8 mouse cellular contexts compared by ENCODE assay signal in genomic region chr13:13438112-13438953, GRCm38 (mm10). TPM values are rescaled to one million over a fixed set of nuclear protein-coding genes. Genes with fewer than 3 reads are reported as not detected.
DNase-seq lines count a peak whose midpoint lies in the region; ATAC-seq and TF ChIP-seq lines count a peak whose summit lies in the region.
"Not testable (repeated sequence)": the region's sequence is repeated elsewhere in the genome, so short reads cannot be mapped to it uniquely, and the experiment has no call there.

No protein-coding gene starts in this region.

- H3K9me3 ChIP-seq in forebrain, postnatal 0 days (ENCODE audit: low read length); intestine, postnatal 0 days (ENCODE audit: control insufficient read depth); limb, embryonic 12.5 days; lung, embryonic 16.5 days (ENCODE audit: control insufficient read depth, low read length): not testable (repeated sequence)

- not testable (repeated sequence) for H3K4me3 ChIP-seq in forebrain, postnatal 0 days (ENCODE audit: low read depth, low read length)
- peak overlapping the region; percentile 22 for H3K4me3 ChIP-seq in intestine, postnatal 0 days (ENCODE audit: low read depth, low read length)
- peak overlapping the region; percentile 23 for H3K4me3 ChIP-seq in limb, embryonic 12.5 days (replicated peaks)
- H3K4me3 ChIP-seq in lung, embryonic 16.5 days (ENCODE audit: low read length), result peak overlapping the region; percentile 43
- peak overlapping the region; percentile 24 for H3K4me3 ChIP-seq in myocyte

- not testable (repeated sequence) for TF ChIP-seq POLR2A in myocyte (IDR thresholded peaks at IDR 0.05; ENCODE audit: insufficient read length, low read depth)

- not testable (repeated sequence) for H3K4me2 ChIP-seq in forebrain, postnatal 0 days (ENCODE audit: low read depth)
- peak overlapping the region; percentile 47 for H3K4me2 ChIP-seq in intestine, postnatal 0 days (replicated peaks; ENCODE audit: low read depth)
- peak overlapping the region; percentile 47 for H3K4me2 ChIP-seq in limb, embryonic 12.5 days
- H3K4me2 ChIP-seq in lung, embryonic 16.5 days (ENCODE audit: low read depth, low read length), result peak overlapping the region; percentile 37; the same call in 1 of the 2 replicates
- H3K4me2 ChIP-seq in myocyte (ENCODE audit: low read depth), result peak overlapping the region; percentile 64

- 4% methylated on average over 16 of the region's 28 CpGs for WGBS in forebrain, postnatal 0 days
- 5% methylated on average over 11 of the region's 28 CpGs for WGBS in intestine, postnatal 0 days
- 4% methylated on average over 18 of the region's 28 CpGs for WGBS in limb, embryonic 12.5 days
- 4% methylated on average over 13 of the region's 28 CpGs for WGBS in lung, embryonic 16.5 days

- not testable (repeated sequence) for H3ac ChIP-seq in myocyte (ENCODE audit: control insufficient read depth, insufficient read length)

- intact Hi-C loops in heart, postnatal 10 days (cut with DNase I), result not testable (repeated sequence)

- peaks cover 11% of the 10 kb centered on the region for H3K79me2 ChIP-seq in myocyte (ENCODE audit: control insufficient read depth, insufficient read depth)

- ATAC-seq in forebrain, postnatal 0 days, result peak; percentile 36; the same call in 1 of the 2 replicates
- ATAC-seq in intestine, postnatal 0 days, result peak; percentile 48
- ATAC-seq in limb, embryonic 12.5 days (ENCODE audit: insufficient number of reproducible peaks, insufficient read depth, low FRiP score, low TSS enrichment, low read depth), result peak; percentile 37; the same call in 1 of the 2 replicates
- peak; percentile 52 for ATAC-seq in lung, embryonic 16.5 days (ENCODE audit: low read depth)

- not testable (repeated sequence) for H3K27ac ChIP-seq in forebrain, postnatal 0 days (ENCODE audit: low read depth, low read length); intestine, postnatal 0 days (ENCODE audit: low read depth, low read length); limb, embryonic 12.5 days; lung, embryonic 16.5 days (ENCODE audit: low read length)

- not testable (repeated sequence) for TF ChIP-seq CTCF in forebrain, postnatal 0 days (IDR thresholded peaks at IDR 0.05; ENCODE audit: low read depth); intestine, postnatal 0 days (IDR thresholded peaks at IDR 0.05; ENCODE audit: low read depth)

- not testable (repeated sequence) for H3K36me3 ChIP-seq in forebrain, postnatal 0 days (ENCODE audit: insufficient read depth); intestine, postnatal 0 days (ENCODE audit: control insufficient read depth, insufficient read depth); limb, embryonic 12.5 days; lung, embryonic 16.5 days (ENCODE audit: control insufficient read depth, insufficient read depth, low read length); myocyte (ENCODE audit: control insufficient read depth, insufficient read depth)

- not testable (repeated sequence) for H3K9ac ChIP-seq in forebrain, postnatal 0 days; intestine, postnatal 0 days (ENCODE audit: low read depth, low read length); limb, embryonic 12.5 days (replicated peaks); lung, embryonic 16.5 days (ENCODE audit: low read length)

- DNase-seq in embryo, embryonic 10.5 days (ENCODE audit: low spot score), result peak; percentile 18
- DNase-seq in forebrain, postnatal 0 days, result not testable (repeated sequence)
- DNase-seq in heart, postnatal 10 days, result peak; percentile 41
- DNase-seq in urinary bladder, postnatal 14 days (ENCODE audit: low spot score), result peak; percentile 18

- H3K4me1 ChIP-seq in forebrain, postnatal 0 days (ENCODE audit: insufficient read depth); intestine, postnatal 0 days (replicated peaks; ENCODE audit: control insufficient read depth, insufficient read depth, low read length); limb, embryonic 12.5 days (replicated peaks); lung, embryonic 16.5 days (replicated peaks; ENCODE audit: control insufficient read depth, insufficient read depth, low read length): not testable (repeated sequence)

- not testable (repeated sequence) for H3K27me3 ChIP-seq in forebrain, postnatal 0 days (ENCODE audit: insufficient read depth, low read length); intestine, postnatal 0 days (replicated peaks; ENCODE audit: control insufficient read depth, insufficient read depth, low read length); limb, embryonic 12.5 days; lung, embryonic 16.5 days (ENCODE audit: control insufficient read depth, insufficient read depth, low read depth, low read length); myocyte (ENCODE audit: control insufficient read depth, insufficient read depth, insufficient read length)

RNA-seq across cellular contexts. Expression of gene Nid1, which starts 1.0 kb away (rescaled TPM):
- total RNA-seq in forebrain, postnatal 0 days (2014; rRNA removed), result 28.8 and 53.5 TPM in 2 replicates
- polyA plus RNA-seq in forebrain, postnatal 0 days (2015; fragmentation: Nextera tagmentation; extraction: Ambion mirVana), result 18.1 and 21.6 TPM in 2 replicates
- 100 to 1,000 TPM; 202 to 215 TPM for total RNA-seq in heart, postnatal 10 days (2021)
- 34.8 and 36.0 TPM in 2 replicates for polyA plus RNA-seq in intestine, postnatal 0 days (2015; fragmentation: Nextera tagmentation; extraction: Ambion mirVana)
- 27.0 and 46.0 TPM in 2 replicates for polyA plus RNA-seq in limb, embryonic 12.5 days (2016; fragmentation: Nextera tagmentation; extraction: Ambion mirVana)
- polyA plus RNA-seq in lung, embryonic 16.5 days (2015; fragmentation: Nextera tagmentation; extraction: Ambion mirVana), result 165 and 167 TPM in 2 replicates
- 52.1 TPM for polyA plus RNA-seq in myocyte (2012; fragmentation: generic; extraction: Trizol)

RNA-seq across cellular contexts. Expression of gene Gpr137b, which starts 44.5 kb away (rescaled TPM):
- total RNA-seq in forebrain, postnatal 0 days (2014; rRNA removed), result 13.6 and 18.3 TPM in 2 replicates
- polyA plus RNA-seq in forebrain, postnatal 0 days (2015; fragmentation: Nextera tagmentation; extraction: Ambion mirVana), result 14.1 and 16.4 TPM in 2 replicates
- total RNA-seq in heart, postnatal 10 days (2021), result 10 to 100 TPM in 1 of 2 experiments, 1 to 10 TPM in 1; 9.1 to 11.6 TPM
- 3.6 and 4.4 TPM in 2 replicates for polyA plus RNA-seq in intestine, postnatal 0 days (2015; fragmentation: Nextera tagmentation; extraction: Ambion mirVana)
- 11.9 and 12.8 TPM in 2 replicates for polyA plus RNA-seq in limb, embryonic 12.5 days (2016; fragmentation: Nextera tagmentation; extraction: Ambion mirVana)
- 14.2 and 18.9 TPM in 2 replicates for polyA plus RNA-seq in lung, embryonic 16.5 days (2015; fragmentation: Nextera tagmentation; extraction: Ambion mirVana)
- 20.1 TPM for polyA plus RNA-seq in myocyte (2012; fragmentation: generic; extraction: Trizol)
